Mouse (Mus musculus) layer of hippocampus, postnatal 10 days (tissue): ENCODE data around the gene Vamp8. TPM values are rescaled to one million over a fixed set of nuclear protein-coding genes. Genes with fewer than 3 reads are reported as not detected.

Experiments
- DNase-seq, 2 experiments: peaks; one replicate each; pipeline ENCODE4 v3.0.0; 2021; ENCODE audit warnings: low spot score in 2 of 2
- long read RNA-seq: library from polyadenylated mRNA; stranded (forward); transcript quantifications from one replicate; pipeline ENCODE4 v2.0.0, GENCODE M21; 2023
- total RNA-seq, 2 experiments: library from RNA; stranded (reverse); gene quantifications; 2 replicates each; pipeline ENCODE4 v1.2.3; 2021

The Vamp8 gene
- 10 to 100 TPM; 11.1 to 13.8 TPM for total RNA-seq
- long read RNA-seq, transcript Vamp8-201 (3 exons, 820 nt): major isoform, 20 of 23 reads
- long read RNA-seq, partial matches to known transcripts: 0 of 23 reads
- long read RNA-seq, other reads (novel, unspliced or antisense): 1 of 23 reads

GRCm38 (mm10) chr6:72389941-72390771 lies at the start of gene Vamp8:
TSS of gene Vamp8 (minus strand) at chr6:72390703.
- peak; percentile 62 to 67 for DNase-seq

- DNase-seq: peak; percentile 96 to 98
Measured at GRCm38 (mm10) chr6:72439355-72440185, 49.1 kb upstream of the Vamp8 start, which contains the start of gene Mat2a. TSS of gene Mat2a (minus strand) at chr6:72439558.

GRCm38 (mm10) chr6:72438862-72439354 lies 48.4 kb upstream of the Vamp8 start:
- DNase-seq: peak; percentile 90 to 93

- no peak for DNase-seq
Measured at GRCm38 (mm10) chr6:72438226-72438625, 47.7 kb upstream of the Vamp8 start.

- no peak for DNase-seq
Measured at GRCm38 (mm10) chr6:72432153-72432552, 41.6 kb upstream of the Vamp8 start.

- DNase-seq: no peak
Measured at GRCm38 (mm10) chr6:72430989-72431921, 40.8 kb upstream of the Vamp8 start.

- DNase-seq: no peak
Measured at GRCm38 (mm10) chr6:72429061-72429842, 38.7 kb upstream of the Vamp8 start.

GRCm38 (mm10) chr6:72428036-72428435 lies 37.5 kb upstream of the Vamp8 start:
- DNase-seq: peak; percentile 82 to 85

- DNase-seq: no peak
Measured at GRCm38 (mm10) chr6:72425646-72426045, 35.1 kb upstream of the Vamp8 start.

- DNase-seq: no peak
Measured at GRCm38 (mm10) chr6:72420901-72421300, 30.4 kb upstream of the Vamp8 start.

GRCm38 (mm10) chr6:72419806-72420205 lies 29.3 kb upstream of the Vamp8 start:
- DNase-seq: no peak

GRCm38 (mm10) chr6:72418279-72418678 lies 27.8 kb upstream of the Vamp8 start:
- no peak for DNase-seq

GRCm38 (mm10) chr6:72415964-72416772 lies 25.7 kb upstream of the Vamp8 start:
- no peak for DNase-seq

- DNase-seq: no peak
Measured at GRCm38 (mm10) chr6:72415181-72415580, 24.7 kb upstream of the Vamp8 start.

- peak; percentile 91 to 94 for DNase-seq
Measured at GRCm38 (mm10) chr6:72414076-72414756, 23.7 kb upstream of the Vamp8 start, which contains the start of gene Ggcx. TSS of gene Ggcx (plus strand) at chr6:72414308.

GRCm38 (mm10) chr6:72410518-72410917 lies 20.0 kb upstream of the Vamp8 start:
- DNase-seq: no peak

GRCm38 (mm10) chr6:72410003-72410402 lies 19.5 kb upstream of the Vamp8 start:
- DNase-seq: no peak

GRCm38 (mm10) chr6:72409567-72409966 lies 19.1 kb upstream of the Vamp8 start:
- peak; percentile 64 to 73 for DNase-seq
